Mouse (Mus musculus) stomach, embryonic 16.5 days (tissue): Measurements from ENCODE around the gene Syt2. TPM values are rescaled to one million over a fixed set of nuclear protein-coding genes. Genes with fewer than 3 reads are reported as not detected.

Source experiments
- ATAC-seq: fragments of 200-750 bp; cut with Nextera tagmentation; 2 replicates; pipeline ENCODE4 v1.8.0; 2017; ENCODE audit warnings: moderate number of reproducible peaks, moderate TSS enrichment; ENCODE audit not compliant: insufficient read depth, low FRiP score
- H3K27ac ChIP-seq: fragments of 300-500 bp; sonication (generic); 2 replicates; pipeline ENCODE4 v1.5.1; 2014; ENCODE audit warnings: low read length
- H3K27me3 ChIP-seq: fragments of 300-500 bp; sonication (generic); 2 replicates; pipeline ENCODE4 v1.6.1; 2014; ENCODE audit warnings: low read length, control low read depth, mixed read lengths; ENCODE audit not compliant: control insufficient read depth, insufficient read depth
- H3K36me3 ChIP-seq: fragments of 300-500 bp; sonication (generic); 2 replicates; pipeline ENCODE4 v1.6.1; 2014; ENCODE audit warnings: low read length; ENCODE audit not compliant: control insufficient read depth, insufficient read depth
- H3K4me1 ChIP-seq: fragments of 300-500 bp; sonication (generic); 2 replicates; pipeline ENCODE4 v1.6.1; 2014; ENCODE audit warnings: low read length, control low read depth, mixed read lengths; ENCODE audit not compliant: control insufficient read depth, insufficient read depth
- H3K4me2 ChIP-seq: fragments of 300-500 bp; sonication (generic); 2 replicates; pipeline ENCODE4 v1.6.1; 2014; ENCODE audit warnings: low read depth, low read length, mixed read lengths
- H3K4me3 ChIP-seq: fragments of 300-500 bp; sonication (generic); replicated peaks from 2 replicates; pipeline ENCODE4 v1.5.1; 2014; ENCODE audit warnings: mild to moderate bottlenecking, low read length
- H3K9ac ChIP-seq: fragments of 300-500 bp; sonication (generic); 2 replicates; pipeline ENCODE4 v1.6.1; 2014; ENCODE audit warnings: low read length
- H3K9me3 ChIP-seq: fragments of 300-500 bp; sonication (generic); replicated peaks from 2 replicates; pipeline ENCODE4 v1.6.1; 2016; ENCODE audit warnings: low read length, control low read depth; ENCODE audit not compliant: control insufficient read depth
- WGBS: fragments of 180-500 bp; shearing (Covaris S2); extraction: QIAGEN DNeasy Blood & Tissue Kit; methylation state at CpG from one replicate; pipeline ENCODE4 v1.1.7; 2014; 5-methylcytosine and 5-hydroxymethylcytosine counted together
- polyA plus RNA-seq: library from polyadenylated mRNA; unstranded; fragments of >200 nt; fragmentation: Nextera tagmentation; extraction: Ambion mirVana; gene quantifications from 2 replicates; pipeline ENCODE4 v1.2.1, GENCODE M21; 2015

Syt2 gene
- polyA plus RNA-seq, 1 experiment from 2014 or later, result 2.6 TPM

GRCm38 (mm10) chr1:134706549-134706948 is 60.1 kb downstream of the Syt2 start:
- H3K9me3 ChIP-seq, result no peaks in the 10 kb centered on the region
- no peak for ATAC-seq
- H3K4me2 ChIP-seq, result no peak overlapping the region
- no peak overlapping the region for H3K4me3 ChIP-seq
- 72% methylated on average over 2 of the region's 2 CpGs for WGBS
- no peaks in the 10 kb centered on the region for H3K36me3 ChIP-seq
- H3K27ac ChIP-seq, result no peak overlapping the region
- H3K4me1 ChIP-seq, result peaks cover 8% of the 10 kb centered on the region
- H3K27me3 ChIP-seq, result peaks cover 2% of the 10 kb centered on the region; the same call in 1 of the 2 replicates
- no peak overlapping the region for H3K9ac ChIP-seq

- H3K27me3 ChIP-seq, result peaks cover 2% of the 10 kb centered on the region; the same call in 1 of the 2 replicates
- WGBS, result 73% methylated on average over 3 of the region's 3 CpGs
- no peaks in the 10 kb centered on the region for H3K36me3 ChIP-seq
- no peak overlapping the region for H3K9ac ChIP-seq
- H3K4me3 ChIP-seq, result no peak overlapping the region
- H3K27ac ChIP-seq, result no peak overlapping the region
- peaks cover 8% of the 10 kb centered on the region for H3K4me1 ChIP-seq
- no peak overlapping the region for H3K4me2 ChIP-seq
- no peaks in the 10 kb centered on the region for H3K9me3 ChIP-seq
- ATAC-seq, result no peak
Measured at GRCm38 (mm10) chr1:134707516-134707915, 61.0 kb downstream of the Syt2 start.

- H3K9me3 ChIP-seq, result no peaks in the 10 kb centered on the region
- H3K36me3 ChIP-seq, result no peaks in the 10 kb centered on the region
- WGBS, result 10% methylated on average over 8 of the region's 8 CpGs
- H3K4me2 ChIP-seq, result peak overlapping the region; percentile 99
- H3K4me1 ChIP-seq, result peaks cover 8% of the 10 kb centered on the region
- peaks cover 2% of the 10 kb centered on the region; the same call in 1 of the 2 replicates for H3K27me3 ChIP-seq
- H3K27ac ChIP-seq, result no peak overlapping the region
- peak overlapping the region; percentile 74 for H3K9ac ChIP-seq
- ATAC-seq, result 0 out of 2 replicates have a peak, but pooled peaks have one; percentile 12
- peak overlapping the region; percentile 60 for H3K4me3 ChIP-seq
Measured at GRCm38 (mm10) chr1:134708274-134708673, 61.8 kb downstream of the Syt2 start.

GRCm38 (mm10) chr1:134708801-134709385 is 62.4 kb downstream of the Syt2 start:
- peaks cover 2% of the 10 kb centered on the region; the same call in 1 of the 2 replicates for H3K27me3 ChIP-seq
- peak overlapping the region; percentile 60 for H3K4me3 ChIP-seq
- peak; percentile 4; the same call in 1 of the 2 replicates for ATAC-seq
- H3K4me1 ChIP-seq, result peaks cover 4% of the 10 kb centered on the region
- no peaks in the 10 kb centered on the region for H3K36me3 ChIP-seq
- H3K27ac ChIP-seq, result no peak overlapping the region
- no peaks in the 10 kb centered on the region for H3K9me3 ChIP-seq
- under 1% methylated on average over 46 of the region's 46 CpGs for WGBS
- H3K4me2 ChIP-seq, result peak overlapping the region; percentile 99
- peak overlapping the region; percentile 74 for H3K9ac ChIP-seq

- H3K9ac ChIP-seq, result peak overlapping the region; percentile 74
- no peaks in the 10 kb centered on the region for H3K36me3 ChIP-seq
- WGBS, result 29% methylated on average over 26 of the region's 26 CpGs
- H3K27ac ChIP-seq, result no peak overlapping the region
- peaks cover 4% of the 10 kb centered on the region for H3K4me1 ChIP-seq
- peak overlapping the region; percentile 60 for H3K4me3 ChIP-seq
- ATAC-seq, result no peak; the same call in 1 of the 2 replicates
- H3K9me3 ChIP-seq, result no peaks in the 10 kb centered on the region
- H3K27me3 ChIP-seq, result peaks cover 2% of the 10 kb centered on the region; the same call in 1 of the 2 replicates
- H3K4me2 ChIP-seq, result peak overlapping the region; percentile 99
Measured at GRCm38 (mm10) chr1:134709411-134710306, 63.2 kb downstream of the Syt2 start.

GRCm38 (mm10) chr1:134711061-134711460 is 64.6 kb downstream of the Syt2 start:
- no peak overlapping the region for H3K27ac ChIP-seq
- no peaks in the 10 kb centered on the region for H3K9me3 ChIP-seq
- H3K36me3 ChIP-seq, result no peaks in the 10 kb centered on the region
- no peak overlapping the region for H3K9ac ChIP-seq
- H3K4me1 ChIP-seq, result peaks cover 4% of the 10 kb centered on the region
- ATAC-seq, result no peak
- no peak overlapping the region for H3K4me2 ChIP-seq
- H3K4me3 ChIP-seq, result no peak overlapping the region
- WGBS, result 66% methylated on average over 7 of the region's 7 CpGs
- H3K27me3 ChIP-seq, result peaks cover 2% of the 10 kb centered on the region; the same call in 1 of the 2 replicates

- no peak overlapping the region for H3K4me3 ChIP-seq
- H3K36me3 ChIP-seq, result no peaks in the 10 kb centered on the region
- no peak for ATAC-seq
- no peaks in the 10 kb centered on the region for H3K9me3 ChIP-seq
- no peak overlapping the region for H3K27ac ChIP-seq
- H3K4me2 ChIP-seq, result no peak overlapping the region
- 71% methylated on average over 5 of the region's 5 CpGs for WGBS
- peaks cover 4% of the 10 kb centered on the region for H3K4me1 ChIP-seq
- peaks cover 2% of the 10 kb centered on the region; the same call in 1 of the 2 replicates for H3K27me3 ChIP-seq
- no peak overlapping the region for H3K9ac ChIP-seq
Measured at GRCm38 (mm10) chr1:134711653-134712052, 65.2 kb downstream of the Syt2 start.

GRCm38 (mm10) chr1:134712781-134713299 is 66.4 kb downstream of the Syt2 start:
- Histone ChIP-seq H3K27ac (no peak overlapping the region), H3K36me3 (no peaks in the 10 kb centered on the region), H3K9me3 (no peaks in the 10 kb centered on the region), H3K4me2 (no peak overlapping the region), H3K27me3 (no peaks in the 10 kb centered on the region; the same call in 1 of the 2 replicates), H3K4me1 (peaks cover 4% of the 10 kb centered on the region), H3K4me3 (no peak overlapping the region), H3K9ac (no peak overlapping the region)
- ATAC-seq, result no peak
- 80% methylated on average over 9 of the region's 9 CpGs for WGBS
